Mouse (Mus musculus): ENCODE measurements around the gene Zfp648.

The Zfp648 gene

DNA sequence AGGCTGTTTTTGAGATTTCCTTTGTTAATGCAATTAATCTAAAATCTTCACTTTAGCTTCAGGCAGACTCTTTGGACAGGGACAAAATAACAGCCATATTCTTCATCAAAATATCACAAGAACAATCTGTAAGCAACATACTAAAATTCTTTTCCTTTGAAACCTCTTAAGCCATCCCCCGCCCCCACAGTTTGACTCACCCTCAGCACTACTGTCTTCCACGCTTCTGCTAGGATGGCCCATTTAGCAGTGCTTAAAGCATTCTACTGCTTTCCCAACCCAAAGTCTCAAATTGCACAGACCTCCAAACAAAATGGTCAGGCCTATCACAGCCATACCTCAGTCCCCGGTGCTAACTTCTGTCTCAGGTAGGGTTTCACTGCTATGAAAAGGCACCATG is 19.6 kb downstream of the Zfp648 start:
- no peak for DNase-seq (ENCODE audit: low spot score)

GRCm38 (mm10) chr1:154223807-154224207 is 22.8 kb downstream of the Zfp648 start:
- DNase-seq (ENCODE audit: low spot score), result no peak

- no peak for DNase-seq (ENCODE audit: low spot score)
Measured at GRCm38 (mm10) chr1:154232594-154232993, 31.6 kb downstream of the Zfp648 start.

DNA sequence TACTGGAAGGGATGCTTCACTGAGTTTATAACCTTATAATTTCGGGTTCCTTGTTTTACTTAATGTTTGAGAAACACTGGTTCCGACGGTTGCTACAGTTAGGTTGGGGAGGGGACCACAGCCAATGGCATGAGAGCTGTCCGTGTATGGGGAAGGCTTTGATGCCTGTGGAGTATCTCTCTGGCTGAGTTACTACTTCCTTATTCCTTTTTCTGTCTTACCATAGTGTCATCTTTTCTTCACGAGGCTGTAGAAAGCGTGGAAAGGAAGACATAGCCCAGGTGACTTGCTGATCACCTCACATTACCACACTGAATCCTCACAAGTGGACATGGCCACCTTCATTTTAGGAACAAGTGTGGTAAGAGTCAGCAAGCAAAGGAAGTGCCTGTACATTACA is 32.0 kb downstream of the Zfp648 start:
- DNase-seq (ENCODE audit: low spot score), result no peak

GRCm38 (mm10) chr1:154234814-154235213 is 33.8 kb downstream of the Zfp648 start:
- DNase-seq (ENCODE audit: low spot score), result no peak

DNA sequence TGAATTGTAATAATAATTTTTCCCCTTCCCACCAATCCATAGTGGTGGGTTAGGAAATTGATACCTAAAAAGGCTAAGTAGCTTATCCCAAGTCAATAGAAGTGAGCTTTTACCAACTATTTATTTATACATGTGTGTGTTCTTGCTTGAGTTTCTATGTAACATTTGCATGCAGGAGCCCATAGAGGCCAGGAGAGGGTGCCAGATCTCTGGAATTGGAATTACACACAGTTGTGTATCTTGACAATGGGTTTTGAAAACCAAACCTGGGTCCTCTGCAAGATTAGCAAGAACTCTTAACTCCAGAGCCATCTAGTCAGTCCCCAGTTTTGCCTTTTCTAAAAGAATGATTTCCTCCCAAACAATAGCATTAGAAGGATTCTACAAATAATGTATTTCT is 37.9 kb downstream of the Zfp648 start:
- DNase-seq (ENCODE audit: low spot score), result no peak

DNA sequence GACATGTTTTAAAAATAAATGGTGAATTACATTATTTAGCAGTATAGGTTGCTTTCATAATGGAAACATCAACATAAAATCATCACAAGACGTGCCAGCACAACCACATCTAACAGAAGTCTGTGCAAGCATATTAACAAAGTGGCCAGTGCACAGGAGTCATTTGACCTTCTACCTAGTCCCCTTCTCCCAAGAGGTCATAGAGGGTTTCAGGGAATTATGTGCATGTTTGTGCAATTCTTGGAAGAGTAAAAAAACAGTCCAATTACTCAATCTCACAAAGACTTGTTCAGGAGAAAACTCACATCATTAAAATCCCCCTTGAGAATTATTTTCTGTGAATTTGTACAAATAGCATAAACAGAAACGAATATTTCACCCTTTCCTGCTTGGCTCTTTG is 50.2 kb downstream of the Zfp648 start:
- DNase-seq (ENCODE audit: low spot score), result no peak

DNA sequence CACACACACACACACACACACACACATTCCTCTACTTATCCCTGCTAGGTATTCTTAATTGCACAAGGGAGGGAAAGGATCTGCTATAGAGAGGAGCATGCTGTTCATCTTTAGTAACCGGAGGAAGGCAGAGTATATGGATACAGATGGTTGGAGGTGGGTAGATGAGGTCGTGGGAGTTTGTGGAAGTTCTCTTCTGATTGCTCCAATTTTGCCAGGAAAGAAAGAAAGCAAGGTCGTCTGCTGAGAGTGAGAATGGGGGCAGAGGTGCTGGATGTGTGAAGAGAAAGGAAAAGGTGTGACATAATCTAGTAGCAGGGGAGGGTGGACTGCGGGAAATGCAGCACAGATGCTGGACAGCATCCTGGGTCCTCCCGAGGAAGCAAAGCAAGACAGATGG is 51.8 kb downstream of the Zfp648 start:
- no peak for DNase-seq (ENCODE audit: low spot score)

All from spleen, adult 12 weeks (tissue).